Mouse (Mus musculus) embryonic facial prominence, embryonic 12.5 days (tissue): ENCODE measurements around the gene Elf2. TPM values are rescaled to one million over a fixed set of nuclear protein-coding genes. Genes with fewer than 3 reads are reported as not detected.
"Not testable (repeated sequence)": the region's sequence is repeated elsewhere in the genome, so short reads cannot be mapped to it uniquely, and the experiment has no call there.

ENCODE experiments used
- ATAC-seq: fragments of 200-750 bp; cut with Nextera tagmentation; 2 replicates; pipeline ENCODE4 v1.8.0; 2017; ENCODE audit not compliant: insufficient number of reproducible peaks, insufficient read depth, low FRiP score, low TSS enrichment
- H3K27ac ChIP-seq: fragments of 300-500 bp; sonication (generic); 2 replicates; pipeline ENCODE4 v1.5.1; 2016; ENCODE audit warnings: mild to moderate bottlenecking
- H3K27me3 ChIP-seq: fragments of 300-500 bp; sonication (generic); 2 replicates; pipeline ENCODE4 v1.6.1; 2016; ENCODE audit warnings: mild to moderate bottlenecking, moderate library complexity
- H3K36me3 ChIP-seq: fragments of 300-500 bp; sonication (generic); 2 replicates; pipeline ENCODE4 v1.6.1; 2016; ENCODE audit warnings: mild to moderate bottlenecking
- H3K4me1 ChIP-seq: fragments of 300-500 bp; sonication (generic); 2 replicates; pipeline ENCODE4 v1.6.1; 2016
- H3K4me2 ChIP-seq: fragments of 300-500 bp; sonication (generic); replicated peaks from 2 replicates; pipeline ENCODE4 v1.6.1; 2016; ENCODE audit warnings: mild to moderate bottlenecking, moderate library complexity
- H3K4me3 ChIP-seq: fragments of 300-500 bp; sonication (generic); 2 replicates; pipeline ENCODE4 v1.5.1; 2016; ENCODE audit warnings: mild to moderate bottlenecking
- H3K9ac ChIP-seq: fragments of 300-500 bp; sonication (generic); 2 replicates; pipeline ENCODE4 v1.6.1; 2016; ENCODE audit warnings: mild to moderate bottlenecking, moderate library complexity
- H3K9me3 ChIP-seq: fragments of 300-500 bp; sonication (generic); 2 replicates; pipeline ENCODE4 v1.6.1; 2016; ENCODE audit warnings: mild to moderate bottlenecking, moderate library complexity
- WGBS: fragments of 180-500 bp; shearing (Covaris S2); methylation state at CpG from one replicate; pipeline ENCODE4 v1.1.7; 2016; 5-methylcytosine and 5-hydroxymethylcytosine counted together
- polyA plus RNA-seq: library from polyadenylated mRNA; unstranded; fragments of >200 nt; fragmentation: Nextera tagmentation; extraction: Ambion mirVana; gene quantifications from 2 replicates; pipeline ENCODE4 v1.2.1, GENCODE M21; 2016

Gene Elf2
- polyA plus RNA-seq, 1 experiment from 2014 or later, result 54.8 TPM

DNA sequence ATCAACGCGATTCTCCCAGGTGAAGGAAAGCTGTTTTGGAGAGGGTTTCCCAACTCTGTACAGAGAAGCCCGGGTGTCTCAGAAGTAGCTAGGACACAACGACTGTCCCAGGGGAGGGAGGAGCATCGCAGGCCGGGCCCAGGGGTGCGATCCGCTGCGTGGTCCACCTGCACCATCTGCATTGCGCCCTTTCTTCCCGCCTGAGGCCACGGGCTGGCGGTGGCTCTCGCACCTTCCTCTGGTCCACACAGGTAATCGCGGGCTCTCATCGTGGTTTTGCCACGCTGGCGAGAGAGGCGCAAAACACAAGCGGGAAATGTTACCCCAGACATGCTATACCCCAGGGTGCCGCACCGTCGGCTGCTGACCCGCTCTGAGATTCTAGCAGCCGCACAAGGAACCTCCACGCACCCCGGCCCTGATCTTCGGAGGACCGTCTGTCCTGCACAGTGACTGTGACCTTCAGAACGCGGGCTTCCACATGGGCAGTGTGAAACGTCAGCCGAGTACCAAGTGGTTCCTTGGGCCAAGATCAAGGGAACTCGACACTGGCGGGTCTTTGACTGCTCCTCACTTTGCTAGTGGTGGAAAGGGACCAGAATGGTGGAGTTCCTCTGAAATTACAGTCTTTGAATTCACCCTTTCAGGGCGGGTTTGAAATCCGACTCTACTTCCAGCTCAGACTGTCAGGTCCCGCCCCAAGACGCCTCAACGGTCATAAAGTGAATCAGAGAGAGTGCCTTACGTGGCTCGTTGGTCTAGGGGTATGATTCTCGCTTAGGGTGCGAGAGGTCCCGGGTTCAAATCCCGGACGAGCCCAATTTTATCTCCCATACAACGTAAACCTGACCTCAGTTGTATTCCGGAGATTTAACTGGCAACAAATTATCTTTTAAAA is 18.4 kb upstream of the Elf2 start:
- H3K27ac ChIP-seq, result peak overlapping the region; percentile 32; the same call in 1 of the 2 replicates
- H3K27me3 ChIP-seq, result 0 out of 2 replicates have a peak, but pooled peaks cover 3% of the 10 kb centered on the region
- ATAC-seq, result peak; percentile 53; the same call in 1 of the 2 replicates

DNA sequence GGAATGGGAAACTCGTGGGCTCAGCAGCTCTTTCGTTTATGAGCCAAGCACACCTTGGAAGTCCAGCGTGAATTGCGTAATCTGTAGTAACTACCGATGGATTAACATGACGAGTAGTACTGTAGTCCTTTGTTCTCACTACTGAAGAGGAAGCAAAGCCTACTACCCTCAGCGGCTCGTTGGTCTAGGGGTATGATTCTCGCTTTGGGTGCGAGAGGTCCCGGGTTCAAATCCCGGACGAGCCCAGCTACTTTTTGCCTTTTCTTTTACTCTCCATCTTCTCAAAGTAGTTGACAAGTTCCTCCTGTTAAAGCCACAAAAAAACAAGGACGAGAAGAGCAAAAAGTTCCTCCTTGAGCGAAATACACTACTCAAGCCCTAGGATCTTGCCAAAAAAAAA is 17.7 kb upstream of the Elf2 start:
- H3K4me1 ChIP-seq, result no peaks in the 10 kb centered on the region
- peak overlapping the region; percentile 77 for H3K4me2 ChIP-seq
- no peaks in the 10 kb centered on the region for H3K36me3 ChIP-seq
- H3K27ac ChIP-seq, result no peak overlapping the region
- H3K4me3 ChIP-seq, result peak overlapping the region; percentile 68
- ATAC-seq, result no peak
- no peaks in the 10 kb centered on the region for H3K27me3 ChIP-seq
- H3K9me3 ChIP-seq, result no peaks in the 10 kb centered on the region
- WGBS, result under 1% methylated on average over 15 of the region's 15 CpGs
- H3K9ac ChIP-seq, result no peak overlapping the region

More for the DNA sequence above, 18.4 kb upstream of the Elf2 start:
- H3K36me3 ChIP-seq, result no peaks in the 10 kb centered on the region
- peak overlapping the region; percentile 77 for H3K4me2 ChIP-seq
- no peaks in the 10 kb centered on the region for H3K9me3 ChIP-seq
- WGBS, result under 1% methylated on average over 50 of the region's 50 CpGs
- no peaks in the 10 kb centered on the region for H3K4me1 ChIP-seq
- peak overlapping the region; percentile 68 for H3K4me3 ChIP-seq
- H3K9ac ChIP-seq, result peak overlapping the region; percentile 55

DNA sequence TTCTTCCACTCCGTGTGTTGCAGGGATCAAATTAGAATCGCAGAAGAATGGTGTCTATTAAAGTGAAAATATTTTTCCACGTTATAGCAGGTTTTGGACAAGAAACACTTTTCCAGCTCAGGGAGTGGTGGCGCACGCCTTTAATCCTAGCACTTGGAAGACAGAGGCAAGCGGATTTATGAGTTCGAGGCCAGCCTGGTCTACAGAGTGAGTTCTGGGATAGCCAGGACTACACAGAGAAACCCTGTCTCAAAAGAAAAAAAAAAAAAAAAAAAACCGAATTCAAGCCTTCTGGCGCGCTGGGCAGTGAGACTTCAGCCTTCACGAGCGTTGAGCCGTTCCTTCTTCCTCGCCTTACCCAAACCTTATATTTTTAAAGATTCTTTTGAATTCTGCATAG is 17.2 kb upstream of the Elf2 start:
- Histone ChIP-seq H3K4me3 (peak overlapping the region; percentile 68), H3K36me3 (no peaks in the 10 kb centered on the region), H3K9me3 (no peaks in the 10 kb centered on the region), H3K4me2 (peak overlapping the region; percentile 77), H3K9ac (no peak overlapping the region), H3K27ac (no peak overlapping the region), H3K27me3 (no peaks in the 10 kb centered on the region), H3K4me1 (no peaks in the 10 kb centered on the region)
- WGBS, result 9% methylated on average over 14 of the region's 14 CpGs
- no peak for ATAC-seq

DNA sequence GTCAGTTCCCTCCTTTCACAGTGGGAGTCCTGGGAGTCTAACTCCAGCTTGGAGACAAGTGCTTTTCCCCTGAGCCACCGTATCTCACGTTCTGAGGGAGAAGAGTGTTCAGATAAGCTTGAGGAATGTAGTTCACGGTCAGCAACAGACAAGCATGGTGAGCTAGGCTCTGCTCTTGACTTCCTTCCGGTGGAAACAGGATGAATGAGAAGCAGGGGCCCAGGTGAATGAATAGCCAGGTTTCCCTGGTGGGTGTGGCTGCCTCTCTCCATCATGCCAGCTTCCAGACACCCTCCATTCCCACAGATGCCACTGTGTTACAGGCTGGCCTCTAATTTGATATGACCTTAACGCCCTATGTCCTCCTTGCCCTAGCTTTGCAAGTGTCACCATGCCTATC is 16.6 kb upstream of the Elf2 start:
- no peak overlapping the region for H3K9ac ChIP-seq
- no peak for ATAC-seq
- no peaks in the 10 kb centered on the region for H3K36me3 ChIP-seq
- H3K9me3 ChIP-seq, result no peaks in the 10 kb centered on the region
- H3K4me1 ChIP-seq, result no peaks in the 10 kb centered on the region
- peak overlapping the region; percentile 77; the same call in 1 of the 2 replicates for H3K4me2 ChIP-seq
- H3K4me3 ChIP-seq, result no peak overlapping the region
- H3K27me3 ChIP-seq, result no peaks in the 10 kb centered on the region
- 48% methylated on average over 5 of the region's 5 CpGs for WGBS
- no peak overlapping the region for H3K27ac ChIP-seq

DNA sequence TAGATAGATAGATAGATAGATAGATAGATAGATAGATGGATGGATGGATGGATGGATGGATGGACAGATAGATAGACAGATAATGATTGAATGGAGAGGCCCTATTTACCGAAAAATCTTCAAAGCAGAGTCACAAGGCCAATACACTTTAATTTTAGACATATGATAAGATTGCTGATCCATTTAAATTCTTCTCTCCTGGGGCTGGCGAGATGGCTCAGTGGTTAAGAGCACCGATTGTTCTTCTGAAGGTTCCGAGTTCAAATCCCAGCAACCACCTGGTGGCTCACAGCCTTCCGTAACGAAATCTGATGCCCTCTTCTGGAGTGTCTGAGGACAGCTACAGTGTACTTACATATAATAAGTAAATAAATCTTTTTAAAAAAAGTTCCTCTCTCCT is 14.5 kb upstream of the Elf2 start:
- H3K9ac ChIP-seq, H3K27me3 ChIP-seq, H3K4me1 ChIP-seq, H3K36me3 ChIP-seq, H3K27ac ChIP-seq, H3K9me3 ChIP-seq, ATAC-seq, H3K4me3 ChIP-seq, H3K4me2 ChIP-seq: not testable (repeated sequence)
- 82% methylated on average over 6 of the region's 6 CpGs for WGBS

DNA sequence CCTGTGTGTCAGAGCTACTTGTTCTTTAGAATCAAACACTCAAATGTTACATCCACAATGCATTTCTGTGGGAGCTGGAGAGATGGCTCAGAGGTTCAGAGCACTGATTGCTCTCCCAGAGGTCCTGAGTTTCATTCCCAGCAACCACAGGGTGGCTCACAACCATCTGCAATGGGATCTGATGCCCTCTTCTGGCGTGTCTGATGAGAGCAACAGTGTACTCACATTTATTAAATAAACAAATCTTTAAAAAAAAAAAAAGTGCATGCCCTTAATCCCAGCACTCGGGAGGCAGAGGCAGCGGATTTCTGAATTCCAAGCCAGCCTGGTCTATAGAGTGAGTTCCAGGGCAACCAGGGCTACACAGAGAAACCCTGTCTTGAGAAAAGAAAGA is 13.6 kb upstream of the Elf2 start:
- H3K9me3 ChIP-seq, result no peaks in the 10 kb centered on the region
- no peak overlapping the region for H3K27ac ChIP-seq
- no peak overlapping the region for H3K9ac ChIP-seq
- H3K4me2 ChIP-seq, result no peak overlapping the region
- no peak for ATAC-seq
- H3K4me1 ChIP-seq, result no peaks in the 10 kb centered on the region
- WGBS, result 67% methylated on average over 3 of the region's 3 CpGs
- H3K27me3 ChIP-seq, result no peaks in the 10 kb centered on the region
- H3K4me3 ChIP-seq, result no peak overlapping the region
- no peaks in the 10 kb centered on the region for H3K36me3 ChIP-seq

DNA sequence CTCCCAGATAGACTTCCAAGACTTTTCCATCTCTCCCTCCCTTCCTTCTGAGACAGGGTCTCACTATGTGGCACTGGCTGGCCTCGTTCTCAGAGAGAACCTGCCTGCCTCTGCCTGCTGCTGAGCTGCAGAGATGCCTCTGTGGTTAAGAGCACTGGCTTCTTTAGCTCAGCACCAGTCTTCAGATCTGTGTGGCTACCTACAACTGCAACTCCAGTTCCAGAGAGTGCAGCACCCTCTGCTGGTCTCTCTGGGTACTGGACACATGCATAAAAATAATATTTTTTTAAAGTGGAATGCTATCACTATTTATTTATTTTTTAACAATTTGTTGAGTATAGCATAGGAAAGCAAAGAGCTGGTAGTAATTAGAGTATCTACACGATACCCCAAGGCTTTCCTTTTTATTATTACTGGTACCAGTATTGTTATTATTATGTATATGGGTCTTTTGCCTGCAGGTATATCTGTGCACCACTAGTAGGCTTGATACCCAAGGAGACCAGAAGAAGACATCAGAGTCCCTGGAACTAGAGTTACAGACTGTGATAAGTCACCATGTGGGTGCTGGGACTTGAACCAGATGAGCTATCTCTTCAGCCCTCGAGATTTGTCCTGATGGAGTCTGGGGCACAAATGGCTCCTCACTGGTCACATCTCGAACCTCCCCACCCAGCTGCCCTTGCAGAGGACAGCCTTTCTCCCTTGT is 13.0 kb upstream of the Elf2 start:
- H3K4me3 ChIP-seq, result no peak overlapping the region
- WGBS, result 63% methylated on average over 4 of the region's 4 CpGs
- no peak overlapping the region for H3K9ac ChIP-seq
- H3K27me3 ChIP-seq, result no peaks in the 10 kb centered on the region
- H3K36me3 ChIP-seq, result no peaks in the 10 kb centered on the region
- ATAC-seq, result no peak
- no peaks in the 10 kb centered on the region for H3K4me1 ChIP-seq
- no peaks in the 10 kb centered on the region for H3K9me3 ChIP-seq
- no peak overlapping the region for H3K27ac ChIP-seq
- no peak overlapping the region for H3K4me2 ChIP-seq

DNA sequence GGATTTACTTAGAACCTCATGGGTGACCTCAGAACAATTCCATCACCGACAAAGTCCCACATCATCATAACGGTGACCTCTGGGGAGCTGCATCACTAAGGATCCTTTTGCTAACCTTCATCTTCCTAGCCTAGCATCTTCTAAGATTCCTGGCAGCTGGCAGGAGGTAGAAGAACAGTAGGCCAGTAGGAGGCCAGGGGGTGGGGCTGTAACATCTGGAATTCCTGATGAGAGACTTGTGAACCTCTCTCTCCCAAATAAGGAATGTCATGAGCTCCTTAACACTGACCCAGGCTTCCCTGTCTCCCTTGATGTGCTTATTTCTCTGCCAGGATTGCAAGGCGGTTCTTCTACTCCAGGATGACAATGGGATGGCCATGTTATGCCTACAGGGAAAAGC is 10.3 kb upstream of the Elf2 start:
- no peaks in the 10 kb centered on the region for H3K36me3 ChIP-seq
- H3K9me3 ChIP-seq, result no peaks in the 10 kb centered on the region
- H3K4me1 ChIP-seq, result no peaks in the 10 kb centered on the region
- ATAC-seq, result no peak
- H3K27me3 ChIP-seq, result no peaks in the 10 kb centered on the region
- H3K9ac ChIP-seq, result no peak overlapping the region
- 40% methylated on average over 3 of the region's 3 CpGs for WGBS
- H3K4me3 ChIP-seq, result no peak overlapping the region
- H3K27ac ChIP-seq, result no peak overlapping the region
- no peak overlapping the region for H3K4me2 ChIP-seq

DNA sequence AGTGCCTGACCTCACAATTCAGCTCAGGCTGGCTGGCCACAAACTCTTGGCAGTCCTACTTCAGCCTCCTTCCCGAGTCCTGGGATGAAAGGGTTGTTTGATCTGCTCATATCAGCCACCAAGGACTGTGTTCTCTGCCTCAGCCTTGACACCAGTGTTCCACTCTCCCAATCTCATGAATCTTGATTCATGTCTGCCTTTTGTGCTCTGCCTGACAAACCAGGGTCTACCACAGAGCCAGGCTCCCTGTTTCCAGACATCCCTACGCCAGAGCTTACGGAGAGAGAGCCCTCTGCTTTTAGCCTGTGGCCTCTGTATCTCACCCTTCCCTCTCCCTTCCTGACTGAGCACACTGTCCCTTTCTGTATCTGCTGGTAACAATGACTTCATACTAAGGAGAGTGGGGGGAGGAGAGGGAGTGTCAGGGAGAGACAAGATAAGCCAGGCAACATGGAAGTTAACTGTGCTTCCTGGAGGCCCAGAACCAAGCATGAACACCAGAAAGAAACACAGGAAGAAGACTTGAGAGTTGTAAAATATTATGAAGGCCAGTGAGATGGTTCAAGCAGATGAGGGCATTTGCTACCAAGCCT is 8.3 kb upstream of the Elf2 start:
- Histone ChIP-seq H3K9ac (no peak overlapping the region), H3K4me3 (no peak overlapping the region), H3K27ac (no peak overlapping the region), H3K36me3 (no peaks in the 10 kb centered on the region), H3K27me3 (no peaks in the 10 kb centered on the region), H3K4me1 (no peaks in the 10 kb centered on the region), H3K9me3 (no peaks in the 10 kb centered on the region), H3K4me2 (no peak overlapping the region)
- ATAC-seq, result no peak
- WGBS, result 45% methylated on average over 3 of the region's 3 CpGs

DNA sequence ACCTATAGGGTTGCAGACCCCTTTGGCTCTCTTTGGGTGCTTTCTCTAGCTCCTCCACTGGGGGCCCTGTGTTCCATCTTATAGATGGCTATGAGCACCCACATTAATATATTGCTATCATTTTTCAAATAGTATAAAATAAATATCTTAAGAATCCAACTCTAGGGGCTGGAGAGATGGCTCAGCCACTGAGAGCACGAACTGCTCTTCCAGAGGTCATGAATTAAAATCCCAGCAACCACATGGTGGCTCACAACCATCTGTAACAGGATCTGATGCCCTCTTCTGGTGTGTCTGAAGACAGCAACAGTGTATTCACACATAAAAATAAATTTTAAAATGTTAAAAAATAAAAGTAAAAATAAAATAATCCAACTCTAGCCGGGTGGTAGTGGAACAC is 4.6 kb upstream of the Elf2 start:
- not testable (repeated sequence) for H3K27me3 ChIP-seq, ATAC-seq
- WGBS, result 96% methylated on average over 2 of the region's 2 CpGs

DNA sequence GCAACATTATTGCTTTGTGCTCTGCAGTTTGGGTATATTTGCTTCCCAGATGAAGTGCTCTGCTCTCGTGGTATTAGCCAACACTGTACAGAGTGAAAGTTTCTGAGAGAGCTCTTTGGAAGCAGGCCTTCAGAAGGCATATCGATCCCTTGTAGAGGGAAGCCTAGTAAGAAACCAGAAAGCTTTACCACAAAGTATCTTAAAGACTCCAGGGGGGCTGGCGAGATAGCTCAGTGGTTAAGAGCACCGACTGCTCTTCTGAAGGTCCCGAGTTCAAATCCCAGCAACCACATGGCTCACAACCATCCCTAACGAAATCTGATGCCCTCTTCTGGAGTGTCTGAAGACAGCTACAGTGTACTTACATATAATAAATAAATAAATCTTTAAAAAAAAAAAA is 3.7 kb upstream of the Elf2 start:
- H3K9ac ChIP-seq, H3K9me3 ChIP-seq, H3K4me1 ChIP-seq, H3K27me3 ChIP-seq, ATAC-seq, H3K27ac ChIP-seq, H3K4me2 ChIP-seq, H3K36me3 ChIP-seq, H3K4me3 ChIP-seq: not testable (repeated sequence)
- 89% methylated on average over 6 of the region's 6 CpGs for WGBS

More for the DNA sequence above, 4.6 kb upstream of the Elf2 start:
- H3K4me3 ChIP-seq, H3K4me2 ChIP-seq, H3K36me3 ChIP-seq, H3K4me1 ChIP-seq, H3K9me3 ChIP-seq, H3K27ac ChIP-seq, H3K9ac ChIP-seq: not testable (repeated sequence)

DNA sequence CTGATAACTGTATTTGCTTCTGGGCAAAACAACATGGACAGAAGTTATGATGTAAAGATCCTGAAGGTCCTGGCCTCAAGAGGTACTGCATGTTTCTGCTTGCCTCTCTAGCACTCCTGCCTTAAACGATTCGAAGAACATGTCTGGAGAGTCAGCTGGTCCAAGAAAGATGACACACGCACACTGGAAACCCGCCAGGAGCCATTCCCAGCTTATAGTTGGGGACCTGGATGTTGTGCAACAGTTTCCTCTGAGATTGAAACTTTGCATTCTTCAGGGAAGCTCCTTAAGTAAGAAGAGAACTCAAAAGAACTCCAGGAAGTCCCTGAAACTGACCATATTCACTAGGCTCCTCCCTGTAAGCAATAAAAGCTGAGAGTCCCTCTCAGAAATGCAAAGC is 2.8 kb upstream of the Elf2 start:
- Histone ChIP-seq H3K4me1 (no peaks in the 10 kb centered on the region; the same call in 1 of the 2 replicates), H3K27me3 (no peaks in the 10 kb centered on the region), H3K9me3 (no peaks in the 10 kb centered on the region), H3K9ac (no peak overlapping the region), H3K4me3 (no peak overlapping the region), H3K36me3 (no peaks in the 10 kb centered on the region), H3K27ac (no peak overlapping the region), H3K4me2 (no peak overlapping the region)
- WGBS, result 92% methylated on average over 4 of the region's 4 CpGs
- ATAC-seq, result no peak
